Mouse (Mus musculus): ENCODE measurements around the gene Wscd2. TPM values are rescaled to one million over a fixed set of nuclear protein-coding genes. Genes with fewer than 3 reads are reported as not detected.
A peak's percentile ranks its signal among the peaks of the same experiment; 100 is the strongest.

Wscd2 gene
- polyA plus RNA-seq, 1 experiment, result 3.5 TPM

GRCm38 (mm10) chr5:113517387-113517786, 27.3 kb downstream of the Wscd2 start:
- WGBS, result 81% methylated on average over 4 of the region's 4 CpGs
- TF ChIP-seq POLR2A (IDR thresholded peaks at IDR 0.05; ENCODE audit: low read depth, low read length) (no peak), CTCF (IDR thresholded peaks at IDR 0.05; ENCODE audit: extremely low read depth, insufficient read length, insufficient replicate concordance, low read depth, low read length) (no peak)
- Histone ChIP-seq H3K27ac (ENCODE audit: insufficient read depth, low read depth, low read length) (no peak overlapping the region), H3K27me3 (ENCODE audit: control insufficient read depth, insufficient read depth, low read length) (no peaks in the 10 kb centered on the region), H3K36me3 (ENCODE audit: control insufficient read depth, insufficient read depth, low read length) (no peaks in the 10 kb centered on the region), H3K4me3 (ENCODE audit: low read depth, low read length) (no peak overlapping the region), H3K4me1 (ENCODE audit: control insufficient read depth, insufficient read depth, insufficient read length, low read length) (no peaks in the 10 kb centered on the region)

GRCm38 (mm10) chr5:113521037-113521436, 30.9 kb downstream of the Wscd2 start:
- no peaks in the 10 kb centered on the region for H3K4me1 ChIP-seq (ENCODE audit: control insufficient read depth, insufficient read depth, insufficient read length, low read length)
- no peaks in the 10 kb centered on the region for H3K36me3 ChIP-seq (ENCODE audit: control insufficient read depth, insufficient read depth, low read length)
- H3K27ac ChIP-seq (ENCODE audit: insufficient read depth, low read depth, low read length), result no peak overlapping the region
- TF ChIP-seq POLR2A (IDR thresholded peaks at IDR 0.05; ENCODE audit: low read depth, low read length) (no peak), CTCF (IDR thresholded peaks at IDR 0.05; ENCODE audit: extremely low read depth, insufficient read length, insufficient replicate concordance, low read depth, low read length) (no peak)
- no peaks in the 10 kb centered on the region for H3K27me3 ChIP-seq (ENCODE audit: control insufficient read depth, insufficient read depth, low read length)
- no peak overlapping the region for H3K4me3 ChIP-seq (ENCODE audit: low read depth, low read length)
- WGBS, result 47% methylated on average over 6 of the region's 6 CpGs

- Histone ChIP-seq H3K4me3 (ENCODE audit: low read depth, low read length) (no peak overlapping the region), H3K27me3 (ENCODE audit: control insufficient read depth, insufficient read depth, low read length) (no peaks in the 10 kb centered on the region), H3K36me3 (ENCODE audit: control insufficient read depth, insufficient read depth, low read length) (no peaks in the 10 kb centered on the region), H3K27ac (ENCODE audit: insufficient read depth, low read depth, low read length) (no peak overlapping the region), H3K4me1 (ENCODE audit: control insufficient read depth, insufficient read depth, insufficient read length, low read length) (no peaks in the 10 kb centered on the region)
- TF ChIP-seq CTCF (IDR thresholded peaks at IDR 0.05; ENCODE audit: extremely low read depth, insufficient read length, insufficient replicate concordance, low read depth, low read length), result no peak
- 34% methylated on average over 1 of the region's 1 CpGs for WGBS
These were observed 48.7 kb downstream of the Wscd2 start for GRCm38 (mm10) chr5:113538826-113539225.

- TF ChIP-seq CTCF (IDR thresholded peaks at IDR 0.05; ENCODE audit: extremely low read depth, insufficient read length, insufficient replicate concordance, low read depth, low read length), result no peak
- no peak for TF ChIP-seq POLR2A (IDR thresholded peaks at IDR 0.05; ENCODE audit: low read depth, low read length)
- H3K27me3 ChIP-seq (ENCODE audit: control insufficient read depth, insufficient read depth, low read length), result no peaks in the 10 kb centered on the region
- peak overlapping the region; percentile 38; the same call in 1 of the 2 replicates for H3K4me3 ChIP-seq (ENCODE audit: low read depth, low read length)
- H3K36me3 ChIP-seq (ENCODE audit: control insufficient read depth, insufficient read depth, low read length), result no peaks in the 10 kb centered on the region
- no peak overlapping the region for H3K27ac ChIP-seq (ENCODE audit: insufficient read depth, low read depth, low read length)
- H3K4me1 ChIP-seq (ENCODE audit: control insufficient read depth, insufficient read depth, insufficient read length, low read length), result no peaks in the 10 kb centered on the region
- WGBS, result 58% methylated on average over 2 of the region's 2 CpGs
These were observed 49.3 kb downstream of the Wscd2 start for GRCm38 (mm10) chr5:113539438-113539837.

DNA sequence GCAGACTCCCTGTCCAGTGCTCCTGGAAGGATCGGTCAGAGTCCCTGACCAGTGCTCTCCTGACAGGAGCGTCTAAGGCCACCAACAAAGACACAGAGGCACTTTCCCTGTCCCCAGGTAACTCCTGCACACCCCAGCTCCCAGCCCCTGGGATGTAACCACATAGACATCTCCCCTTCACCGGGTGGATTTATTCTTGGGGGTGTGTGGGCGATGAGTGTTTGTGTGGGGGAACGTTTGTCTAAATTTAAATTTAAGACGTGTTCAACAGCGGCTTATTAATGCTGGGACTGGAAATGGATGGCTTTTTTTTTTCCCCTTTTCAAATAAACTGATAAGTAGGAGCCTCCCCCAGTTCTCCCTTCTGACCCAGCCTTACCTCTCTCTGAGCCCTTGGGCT, 49.7 kb downstream of the Wscd2 start:
- H3K4me1 ChIP-seq (ENCODE audit: control insufficient read depth, insufficient read depth, insufficient read length, low read length), result no peaks in the 10 kb centered on the region
- H3K27ac ChIP-seq (ENCODE audit: insufficient read depth, low read depth, low read length), result no peak overlapping the region
- 78% methylated on average over 7 of the region's 7 CpGs for WGBS
- no peaks in the 10 kb centered on the region for H3K36me3 ChIP-seq (ENCODE audit: control insufficient read depth, insufficient read depth, low read length)
- H3K4me3 ChIP-seq (ENCODE audit: low read depth, low read length), result peak overlapping the region; percentile 38
- no peaks in the 10 kb centered on the region for H3K27me3 ChIP-seq (ENCODE audit: control insufficient read depth, insufficient read depth, low read length)
- TF ChIP-seq CTCF (IDR thresholded peaks at IDR 0.05; ENCODE audit: extremely low read depth, insufficient read length, insufficient replicate concordance, low read depth, low read length) (no peak), POLR2A (IDR thresholded peaks at IDR 0.05; ENCODE audit: low read depth, low read length) (no peak)

DNA sequence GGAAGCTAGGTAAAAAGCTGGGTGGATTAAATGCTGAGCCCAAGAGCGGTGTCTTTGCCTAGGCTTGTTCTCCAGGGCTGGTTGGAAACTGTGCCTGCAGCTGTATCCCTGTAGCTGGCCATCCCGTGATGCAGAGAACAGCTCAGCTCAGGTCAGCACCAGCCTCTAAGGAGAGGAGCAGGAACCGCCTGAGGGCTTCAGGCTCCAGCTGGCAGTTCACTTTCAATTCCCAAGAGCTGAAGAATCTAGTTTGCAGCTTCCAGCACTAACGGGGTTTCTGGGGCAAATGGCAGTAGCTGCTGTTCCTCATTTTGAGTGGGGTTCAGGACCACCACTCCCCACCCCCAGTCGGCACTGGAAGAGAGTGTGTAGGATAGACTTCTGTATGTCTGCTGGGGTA, 51.1 kb downstream of the Wscd2 start:
- Histone ChIP-seq H3K4me3 (ENCODE audit: low read depth, low read length) (no peak overlapping the region), H3K4me1 (ENCODE audit: control insufficient read depth, insufficient read depth, insufficient read length, low read length) (no peaks in the 10 kb centered on the region), H3K27me3 (ENCODE audit: control insufficient read depth, insufficient read depth, low read length) (no peaks in the 10 kb centered on the region), H3K36me3 (ENCODE audit: control insufficient read depth, insufficient read depth, low read length) (no peaks in the 10 kb centered on the region), H3K27ac (ENCODE audit: insufficient read depth, low read depth, low read length) (no peak overlapping the region)
- TF ChIP-seq POLR2A (IDR thresholded peaks at IDR 0.05; ENCODE audit: low read depth, low read length) (no peak), CTCF (IDR thresholded peaks at IDR 0.05; ENCODE audit: extremely low read depth, insufficient read length, insufficient replicate concordance, low read depth, low read length) (no peak)
- WGBS, result 50% methylated on average over 5 of the region's 5 CpGs

GRCm38 (mm10) chr5:113542885-113543476, 52.8 kb downstream of the Wscd2 start:
- H3K4me1 ChIP-seq (ENCODE audit: control insufficient read depth, insufficient read depth, insufficient read length, low read length), result no peaks in the 10 kb centered on the region
- WGBS, result 38% methylated on average over 10 of the region's 10 CpGs
- no peaks in the 10 kb centered on the region for H3K27me3 ChIP-seq (ENCODE audit: control insufficient read depth, insufficient read depth, low read length)

More at GRCm38 (mm10) chr5:113542885-113543476, 52.8 kb downstream of the Wscd2 start:
- H3K4me3 ChIP-seq (ENCODE audit: low read depth, low read length), result no peak overlapping the region
- no peak for TF ChIP-seq POLR2A (IDR thresholded peaks at IDR 0.05; ENCODE audit: low read depth, low read length)
- TF ChIP-seq CTCF (IDR thresholded peaks at IDR 0.05; ENCODE audit: extremely low read depth, insufficient read length, insufficient replicate concordance, low read depth, low read length), result no peak
- no peak overlapping the region for H3K27ac ChIP-seq (ENCODE audit: insufficient read depth, low read depth, low read length)
- H3K36me3 ChIP-seq (ENCODE audit: control insufficient read depth, insufficient read depth, low read length), result no peaks in the 10 kb centered on the region
